Mouse (Mus musculus): ENCODE measurements around the gene Tie1. TPM values are rescaled to one million over a fixed set of nuclear protein-coding genes. Genes with fewer than 3 reads are reported as not detected.

Tie1 gene
- polyA plus RNA-seq (2016; fragmentation: Nextera tagmentation; extraction: Ambion mirVana): 15.4 and 16.5 TPM in 2 replicates

DNA sequence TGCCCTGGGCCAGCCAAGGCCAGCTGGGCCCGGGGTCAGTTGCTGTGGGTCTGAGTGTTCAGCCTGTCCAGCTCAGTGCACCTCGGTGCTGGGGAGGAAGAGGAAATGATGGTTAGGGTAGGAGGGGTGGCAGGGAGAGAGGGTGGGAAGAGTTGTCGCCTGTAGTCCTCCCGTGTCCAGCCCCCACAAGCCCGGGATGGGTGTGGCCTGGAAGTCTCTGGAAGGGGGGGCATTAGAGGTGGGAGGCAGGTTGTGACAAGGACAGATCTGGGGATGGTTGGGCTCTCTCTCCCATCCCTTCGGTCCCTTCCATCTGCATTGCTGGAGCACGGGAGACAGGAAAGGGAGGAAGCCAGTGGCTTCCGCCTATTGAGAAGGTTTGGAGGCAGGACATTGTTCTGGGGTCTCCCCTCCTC lies at the start of gene Tie1:
Gene Tie1 (minus strand): TSS at position 345 of the 416 bp plus-strand sequence.
- no peaks in the 10 kb centered on the region for H3K9me3 ChIP-seq
- DNase-seq (ENCODE audit: low spot score): peak; percentile 24
- H3K27ac ChIP-seq (replicated peaks): peak within 1 kb of the TSS; percentile 30
- peaks cover 16% of the 10 kb centered on the region for H3K4me1 ChIP-seq
- no peak within 1 kb of the TSS for H3K4me3 ChIP-seq
- H3K36me3 ChIP-seq (replicated peaks): no peaks in the 10 kb centered on the region
- no peaks in the 10 kb centered on the region for H3K27me3 ChIP-seq (replicated peaks; ENCODE audit: low read depth, poor library complexity, severe bottlenecking)
- WGBS: 69% methylated on average over 8 of the region's 8 CpGs

DNA sequence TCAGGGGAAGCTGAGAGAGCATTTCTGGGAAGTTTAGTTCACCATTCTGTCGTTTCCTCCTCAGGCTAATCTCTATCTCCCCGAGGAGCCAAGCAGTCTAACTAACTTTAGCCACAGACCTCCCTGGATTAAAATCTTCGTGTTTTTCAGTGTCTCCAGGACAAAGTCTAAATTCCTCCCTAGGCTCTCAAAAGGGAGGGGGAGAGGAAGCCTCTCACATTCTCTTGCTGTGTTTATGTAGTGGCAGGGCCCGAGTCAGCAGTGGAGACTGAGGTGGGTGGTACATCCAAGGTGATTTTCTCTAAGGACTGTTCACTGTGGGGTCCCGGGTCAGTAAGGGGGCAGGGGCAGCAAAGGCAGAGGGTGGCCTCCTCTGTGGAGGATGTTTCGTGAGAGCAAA lies 47.9 kb upstream of the Tie1 start:
- Histone ChIP-seq H3K27ac (replicated peaks) (no peak overlapping the region), H3K9me3 (no peaks in the 10 kb centered on the region), H3K36me3 (replicated peaks) (no peaks in the 10 kb centered on the region), H3K4me3 (no peak overlapping the region), H3K27me3 (replicated peaks; ENCODE audit: low read depth, poor library complexity, severe bottlenecking) (peaks cover 43% of the 10 kb centered on the region), H3K4me1 (peaks cover 24% of the 10 kb centered on the region)
- WGBS: 42% methylated on average over 6 of the region's 6 CpGs
- DNase-seq (ENCODE audit: low spot score): no peak

DNA sequence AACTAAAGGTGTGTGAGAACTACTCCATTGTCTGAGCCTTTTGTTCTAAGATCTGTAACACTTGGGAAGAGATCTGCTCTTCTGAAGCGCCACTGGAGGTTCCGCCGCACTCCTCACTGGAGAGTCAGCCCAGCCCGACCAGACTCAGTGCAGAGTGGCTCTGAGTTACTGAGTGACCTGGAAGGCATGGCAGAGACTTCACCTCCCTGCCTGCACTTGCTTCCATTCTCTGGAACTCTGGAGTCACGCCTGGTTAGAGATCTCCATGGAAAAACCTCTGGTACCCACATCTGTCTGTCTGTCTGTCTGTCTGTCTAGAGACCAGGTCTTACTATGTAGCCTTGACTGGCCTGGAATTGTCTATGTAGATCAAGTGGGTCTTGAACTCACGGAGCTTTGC lies 45.7 kb upstream of the Tie1 start:
- H3K36me3 ChIP-seq (replicated peaks): no peaks in the 10 kb centered on the region
- H3K9me3 ChIP-seq: no peaks in the 10 kb centered on the region
- 81% methylated on average over 6 of the region's 6 CpGs for WGBS
- DNase-seq (ENCODE audit: low spot score): no peak
- peaks cover 28% of the 10 kb centered on the region for H3K4me1 ChIP-seq
- no peak overlapping the region for H3K27ac ChIP-seq (replicated peaks)
- H3K27me3 ChIP-seq (replicated peaks; ENCODE audit: low read depth, poor library complexity, severe bottlenecking): peaks cover 21% of the 10 kb centered on the region
- no peak overlapping the region for H3K4me3 ChIP-seq

DNA sequence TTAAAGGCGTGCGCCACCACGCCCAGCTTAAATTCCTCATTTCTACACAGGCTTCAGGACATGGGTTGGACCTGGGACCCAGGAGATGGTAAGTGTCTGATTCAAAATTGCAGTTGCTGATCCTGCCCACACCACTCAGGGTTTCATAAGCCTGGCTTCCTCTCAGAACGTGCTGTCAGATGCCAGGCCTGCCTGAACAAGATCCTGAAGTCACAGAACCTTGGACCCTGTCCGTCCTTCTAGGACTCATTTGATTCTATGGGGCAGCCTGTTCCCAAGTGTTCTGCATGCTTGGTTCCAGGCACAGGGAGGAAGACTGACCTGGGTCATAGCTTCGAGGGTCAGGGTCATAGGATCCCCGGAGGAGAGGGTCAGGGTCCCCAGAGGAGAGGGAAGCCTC lies 43.7 kb upstream of the Tie1 start:
- WGBS: 80% methylated on average over 7 of the region's 7 CpGs
- H3K9me3 ChIP-seq: no peaks in the 10 kb centered on the region
- no peak overlapping the region for H3K4me3 ChIP-seq
- no peak overlapping the region for H3K27ac ChIP-seq (replicated peaks)
- H3K36me3 ChIP-seq (replicated peaks): no peaks in the 10 kb centered on the region
- H3K27me3 ChIP-seq (replicated peaks; ENCODE audit: low read depth, poor library complexity, severe bottlenecking): peaks cover 12% of the 10 kb centered on the region
- peaks cover 17% of the 10 kb centered on the region for H3K4me1 ChIP-seq
- no peak for DNase-seq (ENCODE audit: low spot score)

DNA sequence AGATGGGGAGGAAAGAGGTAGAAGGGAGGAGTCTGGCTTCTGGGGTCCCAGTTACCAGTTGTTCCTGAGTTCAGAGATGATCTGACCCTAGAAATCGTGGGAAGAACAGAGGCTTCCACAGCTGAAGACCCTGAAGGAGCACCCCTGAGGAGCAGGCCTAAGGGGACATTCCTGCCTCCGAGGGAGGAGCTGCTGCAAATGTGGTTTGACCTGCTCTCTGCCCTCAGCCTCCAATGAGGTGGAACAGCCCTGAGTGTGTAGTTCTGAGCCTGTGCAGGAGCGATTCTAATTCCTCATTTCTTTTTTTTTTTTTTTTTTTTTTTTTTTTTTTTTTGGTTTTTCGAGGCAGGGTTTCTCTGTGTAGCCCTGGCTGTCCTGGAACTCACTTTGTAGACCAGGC lies 43.3 kb upstream of the Tie1 start:
- Histone ChIP-seq H3K4me3 (no peak overlapping the region), H3K27me3 (replicated peaks; ENCODE audit: low read depth, poor library complexity, severe bottlenecking) (peaks cover 7% of the 10 kb centered on the region), H3K4me1 (peaks cover 14% of the 10 kb centered on the region), H3K9me3 (no peaks in the 10 kb centered on the region), H3K27ac (replicated peaks) (no peak overlapping the region), H3K36me3 (replicated peaks) (no peaks in the 10 kb centered on the region)
- no peak for DNase-seq (ENCODE audit: low spot score)
- WGBS: 49% methylated on average over 3 of the region's 4 CpGs

DNA sequence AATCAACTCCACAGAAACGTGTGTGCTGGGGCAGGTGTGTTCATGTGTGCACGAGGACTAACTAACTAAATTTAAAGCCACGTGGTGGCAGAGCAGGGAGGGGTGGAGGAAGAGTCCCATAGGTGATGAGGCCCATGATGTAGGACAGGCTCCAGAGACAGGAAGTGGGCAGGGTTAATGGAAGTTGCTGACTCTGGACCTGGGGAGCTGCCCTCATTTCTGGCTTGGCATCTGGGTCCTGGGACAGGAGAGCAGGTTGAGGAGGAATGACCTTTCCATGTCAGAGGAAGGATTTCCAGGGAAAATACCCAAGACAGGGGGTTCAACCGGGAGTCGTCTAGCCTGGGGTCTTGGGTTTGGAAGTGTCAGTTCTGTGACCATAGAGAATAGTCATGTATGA lies 42.8 kb upstream of the Tie1 start:
- Histone ChIP-seq H3K36me3 (replicated peaks) (no peaks in the 10 kb centered on the region), H3K27me3 (replicated peaks; ENCODE audit: low read depth, poor library complexity, severe bottlenecking) (peaks cover 2% of the 10 kb centered on the region; the same call in 1 of the 2 replicates), H3K27ac (replicated peaks) (no peak overlapping the region), H3K4me3 (no peak overlapping the region), H3K4me1 (peaks cover 10% of the 10 kb centered on the region; the same call in 1 of the 2 replicates), H3K9me3 (no peaks in the 10 kb centered on the region)
- 77% methylated on average over 5 of the region's 5 CpGs for WGBS
- no peak for DNase-seq (ENCODE audit: low spot score)

DNA sequence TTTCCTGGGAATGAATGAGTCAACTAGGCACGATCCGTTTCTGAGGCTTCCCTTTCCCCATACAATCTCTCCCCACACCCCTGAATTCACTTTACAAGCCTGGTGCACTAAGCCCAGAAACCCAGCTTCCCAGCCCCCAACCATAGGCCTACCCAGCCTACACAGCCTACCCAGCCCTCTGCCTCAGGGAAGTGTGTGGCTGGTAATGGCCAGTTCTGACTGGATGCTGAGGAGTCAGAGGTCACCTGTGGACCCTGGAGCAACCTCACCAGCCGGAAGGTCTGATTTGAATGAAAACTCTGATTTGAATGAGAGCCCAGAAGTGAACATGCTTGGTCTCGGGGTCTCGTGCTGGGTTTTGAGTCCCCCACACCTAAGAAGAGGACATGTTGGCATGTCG lies 37.9 kb upstream of the Tie1 start:
- WGBS: 80% methylated on average over 6 of the region's 6 CpGs
- no peaks in the 10 kb centered on the region for H3K36me3 ChIP-seq (replicated peaks)
- H3K4me1 ChIP-seq: peaks cover 27% of the 10 kb centered on the region
- H3K27ac ChIP-seq (replicated peaks): no peak overlapping the region
- DNase-seq (ENCODE audit: low spot score): no peak
- H3K4me3 ChIP-seq: peak overlapping the region; percentile 19; the same call in 1 of the 2 replicates
- H3K9me3 ChIP-seq: no peaks in the 10 kb centered on the region
- no peaks in the 10 kb centered on the region; the same call in 1 of the 2 replicates for H3K27me3 ChIP-seq (replicated peaks; ENCODE audit: low read depth, poor library complexity, severe bottlenecking)

DNA sequence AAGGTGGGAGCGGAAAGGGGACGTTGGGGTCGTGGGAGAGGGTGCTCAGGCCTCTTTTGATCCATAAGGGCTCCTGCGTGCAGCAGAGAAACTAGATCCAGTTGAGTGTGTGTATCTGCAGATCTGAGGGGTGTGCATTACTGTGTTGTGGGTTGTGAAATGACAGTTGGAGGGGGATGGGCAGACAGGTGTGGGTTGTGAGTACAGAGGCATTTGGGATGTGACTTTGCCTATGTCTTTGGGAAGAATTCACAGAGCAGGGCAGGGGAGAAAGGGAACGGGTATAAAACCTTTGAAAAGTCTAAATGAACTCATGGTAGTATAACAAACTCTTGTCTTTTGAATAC lies 37.4 kb upstream of the Tie1 start:
- 39% methylated on average over 5 of the region's 5 CpGs for WGBS
- Histone ChIP-seq H3K4me1 (peaks cover 27% of the 10 kb centered on the region), H3K4me3 (peak overlapping the region; percentile 19), H3K27me3 (replicated peaks; ENCODE audit: low read depth, poor library complexity, severe bottlenecking) (no peaks in the 10 kb centered on the region; the same call in 1 of the 2 replicates), H3K36me3 (replicated peaks) (no peaks in the 10 kb centered on the region), H3K27ac (replicated peaks) (peak overlapping the region; percentile 4; the same call in 1 of the 2 replicates), H3K9me3 (no peaks in the 10 kb centered on the region)
- no peak for DNase-seq (ENCODE audit: low spot score)

DNA sequence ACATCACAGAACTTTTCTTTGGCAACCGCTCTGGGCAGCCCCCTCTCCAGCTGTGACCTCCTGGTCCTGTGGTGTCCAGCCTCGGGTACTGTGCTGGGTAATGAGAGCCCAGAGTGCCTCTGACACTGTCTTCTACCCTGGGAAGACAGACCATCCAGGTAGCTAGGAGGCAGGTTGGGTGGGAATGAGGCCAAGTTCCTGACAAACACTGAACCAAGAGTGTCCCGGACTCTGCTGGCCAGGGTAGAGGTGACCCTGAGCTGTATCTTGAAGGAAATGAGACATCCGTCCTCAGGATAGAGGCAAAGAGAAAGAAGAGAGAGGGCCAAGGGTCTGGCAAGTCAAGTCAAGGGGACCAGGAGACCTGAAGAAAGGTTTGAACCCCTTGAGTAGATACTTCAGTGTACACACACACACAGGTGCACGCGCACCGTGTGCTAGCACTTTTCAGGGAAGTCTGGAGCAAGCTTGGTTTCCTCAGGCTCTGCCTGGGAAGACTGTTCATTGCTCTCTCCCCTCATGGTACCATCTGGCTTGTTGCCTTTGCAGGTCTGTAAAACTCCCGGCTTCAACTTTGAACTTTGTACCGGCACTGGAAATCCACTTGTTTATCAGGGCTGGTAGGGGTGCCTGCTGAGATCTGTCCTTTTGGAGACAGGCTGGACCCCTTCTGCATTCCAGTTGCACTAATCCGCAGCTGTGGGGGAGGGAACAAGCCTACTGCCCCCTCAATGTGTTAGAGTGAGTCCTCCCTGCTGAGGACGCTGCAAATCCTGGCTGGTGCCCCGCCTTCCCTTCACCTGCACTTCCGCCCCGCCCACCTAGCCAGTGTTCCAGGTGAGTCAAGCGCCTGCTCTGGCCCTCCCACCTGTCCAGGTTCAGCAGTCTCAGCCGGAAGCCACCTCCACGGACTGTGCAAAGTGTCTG lies 36.8 kb upstream of the Tie1 start, which contains the start of gene 2610528J11Rik:
Gene 2610528J11Rik (plus strand): TSS at position 592 of the 927 bp plus-strand sequence.
- 38% methylated on average over 17 of the region's 17 CpGs for WGBS
- peak; percentile 55 for DNase-seq (ENCODE audit: low spot score)
- Histone ChIP-seq H3K4me3 (peak within 1 kb of the TSS; percentile 19), H3K9me3 (no peaks in the 10 kb centered on the region), H3K27me3 (replicated peaks; ENCODE audit: low read depth, poor library complexity, severe bottlenecking) (no peaks in the 10 kb centered on the region; the same call in 1 of the 2 replicates), H3K27ac (replicated peaks) (peak within 1 kb of the TSS; percentile 4; the same call in 1 of the 2 replicates), H3K4me1 (peaks cover 25% of the 10 kb centered on the region), H3K36me3 (replicated peaks) (no peaks in the 10 kb centered on the region)

DNA sequence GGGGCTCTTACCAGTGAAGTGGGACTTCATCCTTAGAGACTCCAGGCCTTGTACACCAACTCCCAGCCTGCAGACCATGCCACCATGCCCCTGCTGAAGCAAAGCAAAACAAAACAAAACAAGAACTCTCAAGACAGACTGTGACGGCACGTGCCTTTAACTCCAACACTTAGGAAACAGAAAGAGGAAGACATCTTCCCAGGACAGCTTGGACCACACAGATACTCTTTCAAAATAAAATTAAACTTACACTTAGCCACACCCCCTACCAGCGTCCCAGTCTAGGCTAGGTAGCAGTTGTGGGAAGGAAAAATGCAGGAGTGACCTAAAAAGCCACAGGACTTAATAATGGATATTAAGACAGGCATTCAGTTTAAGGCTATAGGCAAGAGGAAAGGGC lies 35.9 kb upstream of the Tie1 start:
- H3K9me3 ChIP-seq: no peaks in the 10 kb centered on the region
- WGBS: 74% methylated on average over 3 of the region's 3 CpGs
- no peak overlapping the region for H3K27ac ChIP-seq (replicated peaks)
- H3K4me1 ChIP-seq: peaks cover 21% of the 10 kb centered on the region
- H3K4me3 ChIP-seq: no peak overlapping the region
- no peaks in the 10 kb centered on the region; the same call in 1 of the 2 replicates for H3K27me3 ChIP-seq (replicated peaks; ENCODE audit: low read depth, poor library complexity, severe bottlenecking)
- DNase-seq (ENCODE audit: low spot score): no peak
- no peaks in the 10 kb centered on the region for H3K36me3 ChIP-seq (replicated peaks)

DNA sequence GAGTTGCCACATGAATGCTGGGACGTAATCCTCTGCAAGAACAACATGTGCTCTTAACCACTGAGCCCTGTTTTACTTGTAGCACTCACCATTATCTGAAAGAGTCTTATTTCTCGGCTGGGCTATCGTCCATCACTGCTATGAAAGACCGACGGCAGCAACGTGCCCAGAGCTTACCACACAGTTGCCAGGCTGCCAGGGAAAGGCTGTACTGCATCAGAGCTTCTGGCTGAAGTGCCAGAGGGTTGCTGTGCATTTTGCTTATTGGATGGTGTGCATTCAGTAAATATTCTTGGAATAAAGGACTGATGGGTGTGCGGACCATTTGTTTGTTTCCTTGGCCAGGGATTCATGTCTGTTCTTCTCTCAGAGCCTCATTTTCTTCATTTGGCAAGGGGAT lies 34.1 kb upstream of the Tie1 start:
- DNase-seq (ENCODE audit: low spot score): no peak
- Histone ChIP-seq H3K27me3 (replicated peaks; ENCODE audit: low read depth, poor library complexity, severe bottlenecking) (no peaks in the 10 kb centered on the region; the same call in 1 of the 2 replicates), H3K4me3 (no peak overlapping the region), H3K36me3 (replicated peaks) (no peaks in the 10 kb centered on the region), H3K9me3 (no peaks in the 10 kb centered on the region), H3K27ac (replicated peaks) (no peak overlapping the region), H3K4me1 (peaks cover 21% of the 10 kb centered on the region)
- 80% methylated on average over 7 of the region's 7 CpGs for WGBS

DNA sequence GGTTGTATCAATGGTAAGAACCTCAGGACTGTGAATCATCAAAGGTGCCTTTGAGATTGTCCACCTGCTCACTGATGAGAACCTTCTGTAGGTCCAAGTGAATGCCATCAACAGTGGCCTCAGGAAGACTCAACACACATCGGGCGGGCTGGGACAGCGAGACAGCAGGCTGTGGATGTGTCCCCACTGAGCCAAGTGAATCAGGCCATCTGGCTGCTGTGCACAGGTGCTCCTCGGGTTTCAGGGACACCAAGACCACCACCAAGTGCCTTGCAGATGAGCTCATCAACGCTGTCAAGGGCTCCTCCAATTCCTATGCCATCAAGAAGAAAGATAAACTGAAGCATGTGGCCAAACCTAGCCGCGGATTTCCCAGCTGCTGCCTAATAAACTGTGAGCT lies 32.4 kb upstream of the Tie1 start:
- DNase-seq (ENCODE audit: low spot score): no peak
- 88% methylated on average over 7 of the region's 7 CpGs for WGBS
- no peaks in the 10 kb centered on the region for H3K36me3 ChIP-seq (replicated peaks)
- no peak overlapping the region for H3K4me3 ChIP-seq
- H3K9me3 ChIP-seq: no peaks in the 10 kb centered on the region
- H3K4me1 ChIP-seq: peaks cover 22% of the 10 kb centered on the region
- H3K27me3 ChIP-seq (replicated peaks; ENCODE audit: low read depth, poor library complexity, severe bottlenecking): peaks cover 17% of the 10 kb centered on the region
- no peak overlapping the region for H3K27ac ChIP-seq (replicated peaks)

DNA sequence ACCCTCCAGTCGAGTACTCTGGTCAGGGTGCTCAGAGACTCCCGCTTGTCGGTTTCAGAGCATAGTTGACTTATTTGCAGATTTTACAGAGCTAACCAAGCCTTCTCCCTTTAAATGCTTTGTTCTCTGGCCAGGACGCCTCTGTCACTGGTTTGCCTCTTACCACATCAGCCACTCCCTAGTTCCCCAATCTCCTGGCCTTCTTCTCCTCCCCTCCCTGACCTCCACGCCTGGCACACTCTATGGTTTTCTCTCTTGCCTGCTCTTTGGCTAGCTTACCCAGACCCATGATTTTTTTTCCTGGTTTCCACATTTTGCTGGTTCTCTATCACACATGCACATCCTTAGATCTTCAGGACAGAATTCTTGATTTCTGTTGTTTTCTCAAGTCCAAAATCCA lies 28.3 kb upstream of the Tie1 start:
- WGBS: 70% methylated on average over 5 of the region's 5 CpGs
- Histone ChIP-seq H3K36me3 (replicated peaks) (no peaks in the 10 kb centered on the region), H3K9me3 (no peaks in the 10 kb centered on the region), H3K27ac (replicated peaks) (no peak overlapping the region), H3K27me3 (replicated peaks; ENCODE audit: low read depth, poor library complexity, severe bottlenecking) (peaks cover 20% of the 10 kb centered on the region; the same call in 1 of the 2 replicates), H3K4me3 (no peak overlapping the region), H3K4me1 (peaks cover 23% of the 10 kb centered on the region)
- no peak for DNase-seq (ENCODE audit: low spot score)

Data from embryonic facial prominence, embryonic 10.5 days (tissue).